Mouse (Mus musculus) lung, adult 2 months (tissue): ENCODE measurements around the gene Dusp28. TPM values are rescaled to one million over a fixed set of nuclear protein-coding genes. Genes with fewer than 3 reads are reported as not detected.

Experiments used
- DNase-seq: peaks from one replicate; pipeline ENCODE4 v3.0.0; 2022
- H3K4me1 ChIP-seq: fragments of 200-500 bp; 2 replicates; pipeline ENCODE4 v1.6.1; 2011; ENCODE audit warnings: low read length; ENCODE audit not compliant: control insufficient read depth, insufficient read depth
- H3K4me3 ChIP-seq: fragments of 200-500 bp; replicated peaks from 2 replicates; pipeline ENCODE3; 2011; ENCODE audit warnings: low read depth, mild to moderate bottlenecking, control low read depth, low read length; ENCODE audit errors: extremely low read depth
- CTCF ChIP-seq: fragments of 200-500 bp; IDR thresholded peaks from 2 replicates; pipeline ENCODE4 v1.5.1; 2011; ENCODE audit warnings: mild to moderate bottlenecking, low read length, control low read depth; ENCODE audit not compliant: insufficient read depth
- POLR2A ChIP-seq: fragments of 200-500 bp; IDR thresholded peaks from 2 replicates; pipeline ENCODE4 v1.6.1; 2011; ENCODE audit warnings: low read depth, mild to moderate bottlenecking, control low read depth, low read length, borderline replicate concordance; ENCODE audit errors: extremely low read depth
- WGBS: fragments of 180-500 bp; shearing (Covaris S2); methylation state at CpG from one replicate; pipeline ENCODE4 v1.1.7; 2018; 5-methylcytosine and 5-hydroxymethylcytosine counted together
- polyA plus RNA-seq: library from polyadenylated mRNA; depleted of rRNA; stranded (reverse); fragments of >200 nt; gene quantifications from 2 replicates; pipeline ENCODE4 v1.2.3, GENCODE M21; 2012

Gene Dusp28
- polyA plus RNA-seq, 1 experiment = 21.9 TPM

DNA sequence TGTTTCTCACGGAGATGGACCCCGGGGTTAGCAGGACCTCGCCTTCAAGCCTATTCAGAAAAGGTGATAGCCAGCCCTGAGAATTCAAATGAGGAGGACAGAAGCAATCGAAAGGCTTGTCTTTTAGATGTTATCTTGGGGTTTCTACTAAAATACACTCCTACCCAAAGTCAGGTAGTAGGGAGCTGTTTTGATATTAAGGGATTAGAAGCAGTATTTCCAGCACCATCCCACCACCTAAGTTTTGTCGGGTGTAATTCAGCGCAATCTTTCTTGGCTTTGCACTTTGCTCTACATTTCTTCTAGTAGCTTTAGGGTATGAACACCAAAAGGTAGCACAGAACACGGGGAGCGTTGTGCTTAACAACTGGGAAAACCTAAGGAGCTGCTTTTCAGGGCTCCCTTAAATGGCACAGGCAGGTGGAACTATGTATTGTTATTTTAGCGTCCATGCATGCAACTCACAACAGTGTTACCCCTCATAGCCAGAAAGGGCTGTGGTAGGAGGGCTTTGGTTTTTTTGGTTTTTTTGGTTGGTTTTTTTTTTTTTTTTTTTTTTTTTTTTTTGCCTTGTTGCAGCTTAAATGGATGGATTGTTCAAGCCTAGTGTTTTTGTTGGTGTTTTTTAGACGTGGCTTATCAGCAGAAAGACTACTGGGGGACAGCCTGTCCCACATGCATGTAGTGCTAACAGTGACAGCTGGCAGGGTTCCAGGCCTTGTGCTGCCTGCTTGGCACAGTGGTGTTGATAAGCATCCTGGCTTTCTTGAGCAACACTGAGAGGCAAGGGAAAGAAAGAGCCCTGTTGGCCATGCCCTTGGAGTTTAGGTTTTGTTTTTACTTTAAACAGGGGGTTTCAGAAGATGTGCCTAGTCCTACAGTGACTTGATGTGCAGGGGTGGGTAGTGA lies 28.5 kb downstream of the Dusp28 start:
- no peak for DNase-seq
- TF ChIP-seq CTCF (no peak), POLR2A (no peak)
- peak overlapping the region; percentile 70 for H3K4me3 ChIP-seq
- WGBS = 11% methylated on average over 10 of the region's 10 CpGs
- peaks cover 9% of the 10 kb centered on the region for H3K4me1 ChIP-seq

DNA sequence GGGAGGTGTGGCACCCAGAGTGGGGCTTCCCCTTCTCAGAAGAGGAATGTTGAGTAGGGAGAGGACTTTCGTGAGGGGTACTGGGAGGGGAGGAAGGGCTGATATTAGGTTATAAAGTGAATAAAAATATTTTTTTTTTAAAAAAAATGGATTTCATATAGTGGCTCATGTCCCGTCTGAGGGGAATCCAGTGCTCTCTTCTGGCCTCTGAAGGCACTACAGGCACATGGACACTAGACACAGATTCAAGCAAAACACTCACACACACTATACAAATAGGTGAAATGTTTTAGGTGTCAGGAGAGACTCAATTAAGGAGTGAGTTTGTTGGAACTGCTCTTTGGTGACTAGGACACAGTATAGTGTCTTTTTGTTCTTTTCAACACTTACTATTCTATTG lies 29.2 kb downstream of the Dusp28 start:
- DNase-seq = no peak
- TF ChIP-seq CTCF (no peak), POLR2A (no peak)
- no peak overlapping the region for H3K4me3 ChIP-seq
- H3K4me1 ChIP-seq = peaks cover 9% of the 10 kb centered on the region
- 32% methylated on average over 2 of the region's 2 CpGs for WGBS

DNA sequence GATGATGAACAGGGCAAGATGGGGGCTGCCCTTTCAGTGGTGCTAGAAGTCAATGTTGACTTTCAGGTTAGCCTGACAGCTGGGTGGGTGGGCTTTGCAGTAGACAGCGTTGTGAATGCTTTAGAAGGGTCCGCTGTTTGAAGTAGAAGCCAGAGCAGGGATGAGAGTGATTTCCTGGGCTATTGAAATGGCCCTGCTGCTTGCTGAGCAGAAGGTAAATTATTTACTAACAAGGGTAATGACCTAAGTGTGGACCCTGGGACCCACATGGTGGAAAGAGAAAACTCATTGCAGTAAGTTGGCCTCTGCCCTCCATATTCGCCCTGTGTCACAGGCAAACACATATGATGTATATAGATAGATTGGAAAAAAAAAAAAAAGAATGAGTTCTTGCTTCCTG lies 29.7 kb downstream of the Dusp28 start:
- TF ChIP-seq POLR2A (no peak), CTCF (no peak)
- no peak overlapping the region for H3K4me3 ChIP-seq
- no peak for DNase-seq

DNA sequence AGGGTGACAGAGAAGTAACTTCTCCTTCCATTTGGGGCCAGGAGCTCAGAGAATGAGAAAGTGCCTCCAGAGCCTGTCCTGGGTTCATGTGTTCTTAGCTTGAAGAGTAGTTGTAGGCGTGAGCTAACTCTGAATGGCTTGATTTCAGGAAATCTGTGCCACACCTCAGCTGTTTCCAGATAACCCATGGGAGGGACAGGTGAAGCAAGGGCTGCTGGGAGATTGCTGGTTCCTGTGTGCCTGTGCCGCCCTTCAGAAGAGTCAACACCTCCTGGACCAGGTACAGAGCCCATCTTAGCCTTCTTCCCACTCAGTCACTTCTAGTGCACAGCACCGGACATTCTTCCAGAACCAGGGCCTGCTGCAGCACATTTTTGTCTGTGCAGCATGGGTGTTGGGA lies 31.0 kb downstream of the Dusp28 start:
- Histone ChIP-seq H3K4me3 (no peak overlapping the region), H3K4me1 (peaks cover 9% of the 10 kb centered on the region)
- DNase-seq = no peak
- WGBS = 87% methylated on average over 3 of the region's 3 CpGs
- TF ChIP-seq POLR2A (no peak), CTCF (no peak)

More for the DNA sequence above, 29.7 kb downstream of the Dusp28 start:
- WGBS = 76% methylated on average over 3 of the region's 3 CpGs
- H3K4me1 ChIP-seq = peaks cover 9% of the 10 kb centered on the region

DNA sequence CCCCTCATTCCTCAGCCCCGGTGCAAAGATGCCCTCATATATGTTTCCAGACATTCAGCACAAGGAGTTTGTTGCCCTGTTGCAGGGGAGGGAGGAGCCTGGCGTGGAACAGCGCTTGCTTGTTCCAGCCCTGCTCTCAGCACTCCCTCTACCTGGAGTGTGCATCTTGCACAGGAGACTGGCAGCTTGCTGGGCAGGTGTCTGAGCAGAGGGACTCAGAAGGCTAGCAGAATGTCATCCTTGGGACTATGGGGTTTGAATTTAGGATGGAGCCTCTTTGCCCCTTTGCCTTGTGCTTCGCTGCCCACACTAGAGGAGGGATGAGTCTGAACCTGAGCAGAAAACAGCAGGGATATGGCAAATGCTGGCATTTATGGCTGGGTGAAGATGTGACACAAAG lies 33.0 kb downstream of the Dusp28 start:
- TF ChIP-seq CTCF (no peak), POLR2A (no peak)
- H3K4me3 ChIP-seq = no peak overlapping the region
- H3K4me1 ChIP-seq = peaks cover 7% of the 10 kb centered on the region
- 97% methylated on average over 4 of the region's 4 CpGs for WGBS
- no peak for DNase-seq

DNA sequence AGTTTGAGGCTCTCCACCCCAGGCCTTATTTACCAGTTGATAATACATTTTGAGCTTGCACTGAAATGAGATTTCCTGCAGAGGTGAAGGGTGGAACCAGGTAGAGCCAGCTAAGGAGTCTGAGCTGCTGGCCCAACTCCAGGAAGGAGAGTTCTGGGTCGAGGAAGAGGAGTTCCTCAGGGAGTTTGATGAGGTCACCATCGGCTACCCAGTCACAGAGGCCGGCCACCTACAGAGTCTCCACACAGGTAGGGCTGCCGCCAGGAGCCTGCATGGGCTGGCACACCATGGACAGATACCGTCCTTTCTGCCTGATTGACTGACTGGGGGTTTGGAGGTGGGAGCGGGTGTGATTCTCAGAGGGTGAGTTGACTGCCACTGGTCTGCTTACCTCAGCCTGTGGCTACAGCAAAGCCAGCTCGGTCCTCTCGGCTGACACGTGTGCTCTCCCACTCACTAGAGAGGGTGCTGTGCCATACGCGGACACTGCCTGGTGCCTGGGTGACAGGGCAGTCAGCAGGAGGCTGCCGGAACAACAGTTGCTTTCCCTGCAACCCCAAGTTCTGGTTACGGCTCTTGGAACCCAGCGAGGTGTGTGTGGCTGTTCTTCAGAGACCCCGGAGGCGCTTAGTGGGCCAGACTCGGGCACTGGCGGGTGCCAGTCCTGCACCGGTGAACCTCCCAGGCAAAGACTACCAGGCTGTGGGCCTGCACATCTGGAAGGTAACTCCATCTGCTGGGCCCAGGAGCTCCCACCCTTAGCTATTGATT lies 36.6 kb downstream of the Dusp28 start:
- WGBS = 93% methylated on average over 19 of the region's 19 CpGs
- TF ChIP-seq POLR2A (no peak), CTCF (no peak)
- no peak overlapping the region for H3K4me3 ChIP-seq
- no peaks in the 10 kb centered on the region for H3K4me1 ChIP-seq
- DNase-seq = no peak

DNA sequence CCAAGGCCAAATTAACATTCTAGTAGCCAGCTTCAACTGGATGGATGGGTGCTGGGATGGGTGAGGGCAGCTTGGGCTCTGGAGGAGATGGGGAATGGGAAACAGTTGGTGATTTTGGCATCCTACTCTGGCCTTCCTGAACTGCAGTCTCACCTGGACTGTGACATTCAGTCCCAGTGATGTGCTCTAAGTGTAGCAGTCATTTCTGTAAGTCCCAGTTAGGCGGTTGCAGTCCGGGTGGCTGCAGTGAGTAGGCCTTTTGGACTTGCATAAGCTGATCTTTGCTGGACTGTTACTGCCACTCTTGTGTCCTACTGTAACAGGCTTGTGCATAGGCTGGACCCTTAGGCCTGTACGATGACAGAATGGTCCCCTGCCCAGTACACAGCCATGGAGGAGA lies 41.2 kb downstream of the Dusp28 start:
- H3K4me3 ChIP-seq = no peak overlapping the region
- WGBS = 90% methylated on average over 3 of the region's 3 CpGs
- no peak for DNase-seq
- H3K4me1 ChIP-seq = no peaks in the 10 kb centered on the region
- TF ChIP-seq CTCF (no peak), POLR2A (no peak)

DNA sequence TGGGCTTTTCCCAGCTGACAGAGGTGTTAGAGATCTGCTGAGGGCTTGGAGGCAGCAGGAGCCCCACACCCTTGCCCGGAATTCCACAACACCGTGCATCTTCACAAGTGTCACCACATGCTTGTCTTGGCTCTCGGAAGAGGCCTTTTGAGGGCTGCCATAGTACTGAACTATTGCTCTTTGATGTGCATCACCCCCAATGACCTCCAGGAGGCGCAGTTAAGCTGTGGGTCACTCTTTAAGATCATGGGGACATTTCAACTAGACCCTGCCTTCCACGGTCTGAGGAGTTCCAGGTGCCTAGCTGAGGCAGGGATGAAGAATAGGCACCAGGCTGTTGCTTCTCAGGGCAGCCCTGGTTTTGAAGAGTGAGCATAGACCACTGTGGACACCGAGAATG lies 42.6 kb downstream of the Dusp28 start:
- H3K4me3 ChIP-seq = no peak overlapping the region
- TF ChIP-seq CTCF = peak; percentile 30; the same call in 1 of the 2 replicates
- no peak for TF ChIP-seq POLR2A
- no peaks in the 10 kb centered on the region for H3K4me1 ChIP-seq
- WGBS = 46% methylated on average over 6 of the region's 6 CpGs
- DNase-seq = no peak

DNA sequence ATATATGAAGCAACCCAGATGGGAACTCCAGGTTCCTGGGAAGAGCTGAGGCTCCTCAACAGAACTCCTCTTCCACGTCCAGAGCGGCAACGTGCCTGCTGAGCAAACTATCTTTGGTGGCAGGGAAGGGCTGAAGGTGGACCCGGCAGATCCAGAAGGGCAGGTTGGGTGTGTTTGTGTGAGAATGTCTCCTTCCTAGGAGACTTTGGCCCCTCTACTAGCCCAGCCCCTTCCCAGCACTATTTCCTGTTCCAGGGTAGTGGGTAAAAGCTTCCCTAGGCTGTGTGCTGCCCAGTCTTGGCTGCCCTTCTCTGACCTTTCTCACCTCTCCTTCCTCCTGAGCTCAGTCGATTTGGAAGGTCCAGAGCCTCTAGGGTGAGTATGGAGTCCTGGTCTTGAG lies 43.8 kb downstream of the Dusp28 start, which contains the start of gene Gpr35:
Gene Gpr35 (plus strand): TSS at position 259 of the 400 bp plus-strand sequence.
- WGBS = 55% methylated on average over 5 of the region's 5 CpGs
- H3K4me1 ChIP-seq = no peaks in the 10 kb centered on the region
- DNase-seq = no peak
- TF ChIP-seq POLR2A (no peak), CTCF (no peak)
- H3K4me3 ChIP-seq = no peak within 1 kb of the TSS

DNA sequence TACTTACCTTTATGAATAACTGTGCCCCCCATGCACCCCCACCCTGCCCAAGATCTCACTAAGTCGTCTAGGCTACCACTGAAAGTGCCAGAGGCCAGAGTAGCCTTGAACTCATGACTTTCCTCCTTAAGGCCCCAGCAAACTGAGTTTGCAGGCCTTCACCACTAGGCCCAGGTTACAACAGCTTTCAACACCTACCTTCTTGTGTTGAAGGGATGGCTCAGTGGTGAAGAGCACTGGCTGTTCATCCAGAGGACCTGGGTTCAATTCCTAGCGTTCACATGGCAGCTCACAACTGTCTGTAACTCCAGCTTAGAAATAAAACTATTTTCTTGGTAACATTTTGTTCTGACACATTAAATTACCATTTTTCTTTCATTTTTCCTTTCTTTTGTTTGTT lies 46.9 kb downstream of the Dusp28 start:
- DNase-seq = no peak
- TF ChIP-seq POLR2A (no peak), CTCF (no peak)
- H3K4me1 ChIP-seq = no peaks in the 10 kb centered on the region
- 67% methylated on average over 2 of the region's 2 CpGs for WGBS
- H3K4me3 ChIP-seq = no peak overlapping the region
